Mouse (Mus musculus) kidney, adult 2 months (tissue): Measurements from ENCODE around the gene Vgll4.

ENCODE experiments used
- CTCF ChIP-seq: fragments of 200-500 bp; conservative IDR thresholded peaks from 2 replicates; pipeline ENCODE4 v1.5.1; 2011; ENCODE audit warnings: low read depth, mild to moderate bottlenecking, control low read depth, low read length, moderate library complexity, mixed read lengths; ENCODE audit not compliant: insufficient read depth, insufficient read length
- POLR2A ChIP-seq: fragments of 200-500 bp; IDR thresholded peaks from one replicate; pipeline ENCODE4 v1.6.1; 2011; ENCODE audit warnings: low read depth, low read length, control low read depth

GRCm38 (mm10) chr6:114876546-114876945 is 93.2 kb downstream of the Vgll4 start:
- TF ChIP-seq POLR2A (no peak), CTCF (no peak)
